Mouse (Mus musculus): ENCODE data around the gene Nabp2.
A peak's percentile ranks its signal among the peaks of the same experiment; 100 is the strongest.

The Nabp2 gene

DNA sequence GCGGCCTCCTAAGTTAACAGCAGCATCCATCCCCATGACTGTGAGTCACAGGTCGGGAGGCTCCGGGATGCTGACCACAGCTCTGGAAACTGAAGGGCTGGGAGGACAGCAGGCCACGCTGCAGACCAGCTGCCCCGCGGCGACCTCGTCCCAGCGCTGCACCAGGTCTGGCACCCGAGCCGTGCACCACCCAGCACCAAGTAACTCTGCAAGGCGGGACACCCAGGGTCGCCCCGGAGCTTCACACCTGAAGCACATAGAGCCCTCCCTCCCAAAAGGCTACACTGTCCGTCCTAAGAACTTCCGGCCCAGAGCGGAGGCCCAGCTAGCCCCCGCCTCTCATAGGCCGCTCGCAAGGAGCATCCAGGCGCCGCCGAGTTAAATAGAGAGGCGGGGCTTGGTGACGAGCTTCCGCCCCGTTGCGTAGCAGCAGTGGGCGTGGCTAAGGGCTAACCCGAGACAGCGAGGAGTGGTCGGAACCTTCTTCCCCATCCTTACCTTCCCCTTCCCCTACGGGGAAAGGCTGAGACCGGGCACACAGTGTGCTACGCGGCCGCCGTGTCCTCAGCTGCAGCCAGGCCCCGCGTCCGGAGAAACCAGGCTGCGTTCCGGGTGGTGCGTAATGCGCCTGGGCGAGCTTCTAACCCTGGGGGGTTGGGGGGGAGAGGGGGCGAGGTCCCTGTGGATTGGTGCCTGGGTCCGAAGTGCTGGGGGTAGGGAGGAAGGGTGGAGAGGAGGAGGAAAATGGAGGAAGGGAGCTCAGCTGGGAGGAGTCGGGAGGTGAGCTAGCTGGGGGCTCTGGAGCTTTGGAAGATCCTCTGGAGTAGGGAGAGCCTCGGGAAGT is at the start of gene Nabp2, which contains the start of gene Rnf41:
Gene Nabp2, minus strand, starts transcription at position 282 of the 844 bp plus-strand sequence.
Gene Rnf41, plus strand, starts transcription at position 447 of the 844 bp plus-strand sequence.
- DNase-seq (ENCODE audit: low read depth, low spot score) = peak; percentile 82

DNA sequence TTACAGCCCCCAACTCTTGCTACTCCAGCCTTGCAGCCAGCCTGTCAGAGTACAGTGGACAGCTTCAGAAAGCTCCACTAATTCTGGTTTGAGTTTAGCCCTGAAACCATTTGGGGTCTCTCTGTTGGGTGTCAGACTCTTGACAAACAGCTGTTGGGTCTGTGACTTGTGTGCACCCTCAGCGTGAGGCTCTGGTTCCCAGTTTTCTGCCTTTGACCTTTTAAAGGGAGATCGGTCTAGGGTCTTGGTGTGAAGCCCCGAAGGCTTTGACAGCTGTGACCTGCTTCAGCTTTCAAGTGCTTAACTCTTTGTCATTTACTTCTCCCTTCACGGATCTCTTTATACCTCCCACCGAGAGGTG is 49.0 kb upstream of the Nabp2 start:
- no peak for DNase-seq (ENCODE audit: low read depth, low spot score)

DNA sequence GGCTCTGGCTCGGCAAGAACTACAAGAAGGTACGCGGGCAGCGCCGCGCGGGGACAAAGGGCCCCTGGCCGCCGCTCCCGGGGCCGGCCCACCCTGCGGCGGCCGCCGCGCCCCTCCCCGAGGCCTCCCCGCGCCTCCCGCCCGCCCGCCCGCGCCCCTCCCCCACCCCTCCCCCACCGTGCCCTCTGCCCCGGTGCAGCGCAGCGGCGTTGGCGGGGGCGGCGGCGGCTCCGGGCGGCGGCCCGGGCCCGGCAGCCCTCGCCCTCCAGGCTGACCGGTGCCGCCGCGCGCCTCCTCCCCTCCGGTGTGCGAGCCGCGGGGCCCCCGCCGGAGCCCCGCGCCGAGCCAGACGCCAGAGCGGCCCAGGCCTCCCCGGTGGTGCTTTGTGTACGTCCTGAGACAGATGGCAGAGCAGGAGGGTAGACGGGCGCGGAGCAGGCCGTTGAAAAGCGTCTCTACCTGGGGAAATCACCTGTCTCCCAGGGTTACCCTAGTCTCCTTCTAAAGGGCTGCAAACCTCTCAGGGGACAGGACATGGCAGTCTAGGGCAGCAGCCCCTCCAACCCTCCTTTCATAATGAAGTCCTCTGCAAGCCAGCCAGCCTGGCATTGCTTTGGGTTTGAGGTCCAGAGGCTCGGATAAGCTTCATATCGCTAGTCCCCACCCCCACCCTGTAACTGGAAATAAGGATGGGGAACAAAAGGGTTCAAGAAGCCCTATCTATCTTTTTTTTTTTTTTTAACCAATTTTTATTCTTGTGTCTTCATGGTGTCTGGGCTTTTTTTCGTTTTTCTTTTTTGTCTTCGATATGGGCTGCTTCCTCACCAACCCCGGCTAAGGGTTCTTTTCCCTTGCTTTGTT is 48.3 kb upstream of the Nabp2 start:
- DNase-seq (ENCODE audit: low read depth, low spot score) = peak; percentile 30

DNA sequence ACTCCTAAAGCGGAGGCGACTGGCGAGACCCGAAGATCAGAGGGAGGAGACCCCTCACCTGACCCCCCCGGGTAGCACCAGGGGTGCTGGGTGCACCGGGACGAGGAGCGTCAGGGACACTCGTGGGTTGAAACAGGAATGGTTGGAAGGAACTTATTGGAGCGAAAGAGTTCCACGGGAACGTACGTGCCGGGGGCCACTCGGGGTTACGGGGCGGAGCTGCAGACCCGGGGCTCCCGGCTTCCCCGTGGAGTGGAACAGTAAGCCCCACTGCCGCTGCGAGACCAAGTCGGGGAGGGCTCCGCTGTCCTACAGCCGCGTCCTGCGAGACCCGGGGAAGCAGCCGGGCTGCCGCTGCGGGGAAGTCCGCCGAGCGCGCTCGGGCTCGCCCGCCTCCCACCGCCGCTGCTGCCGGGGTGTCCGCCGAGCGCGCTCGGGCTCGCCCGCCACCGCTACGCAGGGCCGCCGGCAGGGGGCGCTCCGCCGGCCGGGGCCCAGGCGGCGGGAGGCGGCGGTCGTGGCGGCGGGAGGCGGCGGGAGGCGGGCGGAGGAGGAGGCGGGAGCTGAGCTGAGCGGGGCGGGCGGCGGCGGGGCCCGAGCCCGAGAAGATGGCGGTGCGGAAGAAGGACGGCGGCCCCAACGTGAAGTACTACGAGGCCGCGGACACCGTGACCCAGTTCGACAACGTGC is 47.6 kb upstream of the Nabp2 start, which contains the start of gene Smarcc2:
Gene Smarcc2, plus strand, starts transcription at position 530 of the 690 bp plus-strand sequence.
- peak; percentile 77 for DNase-seq (ENCODE audit: low read depth, low spot score)

DNA sequence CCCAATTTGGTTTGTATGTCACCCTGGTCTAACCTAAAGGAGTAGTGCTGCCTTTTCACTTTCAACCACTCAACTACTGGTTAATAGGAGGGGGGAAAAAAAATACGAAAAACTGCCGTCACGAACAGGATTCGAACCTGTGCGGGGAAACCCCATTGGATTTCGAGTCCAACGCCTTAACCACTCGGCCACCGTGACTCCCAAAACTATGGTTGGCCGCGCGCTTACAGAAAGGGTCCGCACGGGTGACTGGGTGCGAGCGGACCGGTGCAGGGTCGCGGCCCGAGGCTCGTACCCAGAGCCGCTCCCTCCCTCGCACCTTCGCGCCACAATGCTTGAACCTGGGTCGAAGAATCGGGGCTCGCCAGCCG is 47.0 kb upstream of the Nabp2 start:
- DNase-seq (ENCODE audit: low read depth, low spot score) = peak; percentile 72

DNA sequence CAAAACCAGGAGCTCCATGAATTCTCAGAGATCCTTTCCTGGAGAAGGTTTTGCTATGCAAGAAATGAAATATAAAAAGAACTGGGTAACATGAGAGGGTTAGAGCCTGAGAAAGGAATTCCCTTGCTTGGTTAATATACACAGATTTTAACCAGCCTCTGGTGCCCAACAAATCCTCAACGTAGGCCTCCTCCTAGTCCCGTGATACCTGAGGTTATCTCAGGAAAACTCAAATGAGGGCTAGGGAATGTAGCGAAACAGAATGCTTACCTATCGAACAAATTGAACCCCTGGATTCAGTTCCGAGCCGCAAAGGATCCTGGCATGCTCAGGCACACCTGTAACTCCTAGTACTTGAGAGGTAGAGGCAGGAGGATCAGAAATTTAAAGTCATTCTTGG is 46.4 kb upstream of the Nabp2 start:
- DNase-seq (ENCODE audit: low read depth, low spot score) = no peak

DNA sequence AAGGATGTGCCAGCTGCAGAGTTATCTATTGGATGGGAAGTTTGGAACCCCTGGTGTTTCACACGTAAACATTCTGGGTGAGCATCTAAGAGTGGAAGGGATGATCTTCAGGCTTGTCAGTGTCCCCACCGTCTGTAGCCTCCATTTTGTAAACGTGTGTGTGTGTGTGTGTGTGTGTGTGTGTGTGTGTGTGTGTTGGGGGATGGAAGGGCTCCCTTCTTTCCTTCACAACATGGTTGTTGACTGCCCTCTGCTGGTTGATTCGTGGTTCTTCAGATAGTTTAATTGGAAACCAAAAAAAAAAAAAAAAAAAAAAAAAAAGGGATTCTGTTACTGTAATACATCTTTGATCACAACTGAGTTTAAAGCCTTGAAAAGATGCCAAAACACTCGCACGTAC is 44.0 kb upstream of the Nabp2 start:
- DNase-seq (ENCODE audit: low read depth, low spot score) = peak; percentile 62

DNA sequence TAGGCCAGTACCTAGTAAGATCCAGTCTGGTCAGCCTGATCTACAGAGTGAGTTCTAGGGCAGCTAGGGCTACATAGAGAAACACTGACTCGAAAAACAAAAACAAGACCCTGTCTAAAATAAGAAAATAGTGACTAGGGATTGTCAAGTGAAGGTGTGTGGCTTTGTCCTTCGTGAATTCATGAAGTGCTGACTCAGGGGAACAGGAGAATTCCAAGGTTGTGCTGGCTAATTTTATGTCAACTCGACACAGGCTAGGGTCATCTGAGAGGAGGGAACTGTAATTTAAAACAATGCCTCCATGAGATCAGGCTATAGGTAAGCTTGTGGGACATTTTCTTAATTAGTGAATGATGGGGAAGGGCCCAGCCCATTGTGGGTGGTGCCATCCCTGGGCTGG is 43.2 kb upstream of the Nabp2 start:
- no peak for DNase-seq (ENCODE audit: low read depth, low spot score)

DNA sequence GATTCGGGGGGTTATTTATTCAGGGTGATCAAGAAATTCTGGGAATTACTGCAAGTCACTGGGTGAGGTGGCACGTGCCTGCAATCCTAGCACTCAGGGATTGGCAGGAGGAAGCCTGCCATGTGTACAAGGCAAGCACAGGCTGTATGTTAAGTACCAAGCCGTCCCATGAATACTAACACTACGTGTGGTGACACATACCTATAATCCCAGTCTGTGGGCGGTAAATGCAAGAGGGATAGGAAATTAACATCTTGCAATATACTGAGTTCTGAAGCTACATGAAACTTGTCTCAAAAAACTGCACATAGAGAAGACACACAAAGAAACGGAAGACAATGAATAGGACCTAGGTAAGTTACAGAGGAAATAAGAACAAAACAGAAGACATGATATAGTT is 39.7 kb upstream of the Nabp2 start:
- no peak for DNase-seq (ENCODE audit: low read depth, low spot score)

DNA sequence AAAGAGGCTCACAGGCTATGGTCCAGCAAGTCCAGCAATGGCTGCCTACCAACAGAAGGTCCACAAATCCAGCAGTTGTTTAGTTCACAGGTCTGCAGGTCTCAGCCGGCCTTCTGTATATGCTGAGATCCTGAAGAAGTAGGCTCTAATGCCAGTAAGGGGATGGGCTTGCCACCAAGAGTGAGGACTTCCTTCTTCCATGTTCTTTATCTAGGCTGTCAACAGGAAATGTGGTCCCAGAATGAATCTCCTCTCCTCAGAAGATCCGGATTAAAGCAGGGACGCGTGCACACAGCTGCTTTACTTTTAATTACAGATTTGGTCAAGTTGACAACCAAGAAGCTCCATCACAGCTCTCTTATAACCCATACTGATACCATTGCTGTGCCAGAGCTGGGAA is 34.1 kb upstream of the Nabp2 start:
- no peak for DNase-seq (ENCODE audit: low read depth, low spot score)

DNA sequence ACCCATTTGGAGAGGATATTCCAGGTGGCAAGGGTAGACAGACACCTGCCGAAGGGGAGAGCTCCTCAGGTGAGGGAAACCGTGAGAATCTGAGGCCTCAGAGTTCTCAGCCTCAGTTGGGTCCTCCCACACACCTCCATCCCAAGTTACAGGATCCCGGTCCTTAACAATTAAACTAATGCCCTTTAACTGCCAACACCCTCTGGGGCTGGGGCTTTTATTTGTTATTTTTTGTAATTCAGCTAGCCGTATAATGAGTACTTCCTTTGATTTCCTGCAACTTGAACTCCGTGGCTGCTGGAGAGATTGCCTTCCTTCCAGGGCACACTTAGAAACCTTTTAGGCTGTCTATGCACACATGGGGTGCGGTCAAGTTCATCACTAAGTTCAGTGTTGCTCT is 33.1 kb upstream of the Nabp2 start:
- no peak for DNase-seq (ENCODE audit: low read depth, low spot score)

DNA sequence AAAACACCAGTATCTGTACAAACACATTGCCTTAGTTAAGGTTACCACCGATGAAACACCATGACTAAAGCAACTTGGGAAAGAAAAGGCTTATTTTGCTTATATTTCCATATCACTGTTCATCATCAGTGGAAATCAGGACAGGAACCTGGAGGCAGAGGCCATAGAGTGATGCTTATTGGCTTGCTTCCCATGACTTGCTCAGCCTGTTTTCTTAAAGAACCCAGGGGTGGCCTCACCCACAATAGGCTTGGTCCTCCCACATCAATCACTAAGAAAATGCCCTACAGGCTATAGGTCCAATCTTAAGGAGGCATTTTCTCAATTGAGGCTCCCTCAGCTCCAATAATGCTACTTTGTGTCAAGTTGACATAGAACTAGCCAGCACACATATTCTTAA is 31.4 kb upstream of the Nabp2 start:
- DNase-seq (ENCODE audit: low read depth, low spot score) = no peak

DNA sequence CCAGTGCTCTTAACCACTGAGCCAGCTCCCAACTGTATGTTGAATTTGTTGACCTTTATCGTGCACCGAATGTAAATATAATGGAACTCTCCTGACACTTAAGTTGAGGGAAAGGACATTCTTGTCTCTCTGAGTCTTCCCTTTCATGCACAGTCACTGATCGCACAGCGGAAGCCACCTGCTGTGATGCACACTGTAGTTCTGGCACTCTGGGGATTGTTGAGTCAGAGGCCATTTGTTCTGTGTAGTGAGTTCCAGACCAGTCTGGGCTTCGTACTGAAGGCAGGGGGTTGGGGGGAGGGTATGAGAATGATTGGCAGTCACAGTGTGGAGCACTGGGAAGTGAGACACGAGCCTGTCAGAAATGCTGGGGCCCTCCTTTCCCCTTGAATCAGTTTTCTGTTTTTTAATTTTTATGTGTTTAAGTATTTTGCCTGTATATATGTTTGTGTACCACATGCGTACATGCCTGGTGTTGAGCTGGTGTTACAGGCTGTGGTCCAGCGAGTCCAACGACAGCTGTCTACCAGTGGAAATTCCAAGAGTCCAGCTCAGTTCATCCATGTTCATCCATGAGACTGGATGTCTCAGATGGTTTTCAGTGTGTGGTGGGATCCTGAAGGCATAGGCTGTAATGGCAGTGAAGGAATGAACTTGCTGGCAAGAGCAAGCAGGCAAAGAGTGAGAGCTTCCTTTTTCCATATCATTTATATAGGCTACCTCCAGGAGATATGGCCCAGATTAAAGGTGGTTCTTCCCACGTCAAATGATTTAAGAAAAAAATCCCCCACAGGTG is 30.2 kb upstream of the Nabp2 start:
- DNase-seq (ENCODE audit: low read depth, low spot score) = no peak

DNA sequence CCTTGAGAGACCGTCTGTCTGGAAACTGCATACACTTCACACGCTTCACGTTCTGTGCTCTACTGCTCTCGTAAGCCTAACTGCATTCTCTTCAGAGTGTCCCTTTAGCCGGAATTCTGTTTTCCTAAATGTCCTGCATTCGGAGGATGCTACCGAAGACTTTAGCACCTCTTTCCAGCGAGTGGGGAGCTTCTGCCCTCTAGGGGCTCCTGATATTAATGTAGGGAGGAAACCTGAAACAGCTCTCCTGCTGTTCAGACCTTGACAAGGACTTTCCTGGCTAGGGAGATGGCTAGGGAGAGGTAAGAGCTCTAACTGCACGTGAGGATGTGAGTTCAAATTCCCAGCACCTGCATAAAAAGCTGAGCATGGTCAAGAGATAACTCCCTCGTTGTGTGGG is 29.1 kb upstream of the Nabp2 start:
- DNase-seq (ENCODE audit: low read depth, low spot score) = no peak

DNA sequence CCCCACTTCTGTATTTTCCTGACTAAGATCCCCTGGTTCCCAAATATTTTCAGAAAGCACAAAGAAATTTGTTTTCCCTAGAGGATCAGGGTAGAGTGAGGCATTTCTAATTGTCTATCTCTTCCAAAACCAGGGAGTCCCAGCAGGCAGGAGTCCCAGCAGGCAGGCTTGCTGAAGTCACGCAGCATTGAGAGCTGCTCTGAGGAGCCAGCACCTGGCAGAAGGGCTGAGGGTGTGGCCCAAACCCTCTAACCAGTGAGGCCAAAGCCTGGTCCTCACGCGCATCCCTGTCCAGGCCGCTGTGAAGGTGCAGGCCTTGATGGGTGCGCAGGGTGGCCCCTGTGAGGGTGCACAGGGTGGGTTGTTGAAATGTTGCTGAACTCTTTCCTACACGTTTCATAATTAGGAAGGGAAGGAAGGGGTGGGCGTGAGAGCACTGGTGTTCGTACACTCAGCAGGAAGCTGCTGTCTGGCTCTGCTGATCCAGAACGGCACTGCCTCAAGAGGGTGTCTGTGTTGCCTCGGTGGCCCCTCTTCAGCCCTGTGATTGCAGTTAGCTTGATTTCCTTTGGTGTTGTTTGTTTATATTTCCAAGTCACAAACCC is 27.5 kb upstream of the Nabp2 start:
- DNase-seq (ENCODE audit: low read depth, low spot score) = no peak

DNA sequence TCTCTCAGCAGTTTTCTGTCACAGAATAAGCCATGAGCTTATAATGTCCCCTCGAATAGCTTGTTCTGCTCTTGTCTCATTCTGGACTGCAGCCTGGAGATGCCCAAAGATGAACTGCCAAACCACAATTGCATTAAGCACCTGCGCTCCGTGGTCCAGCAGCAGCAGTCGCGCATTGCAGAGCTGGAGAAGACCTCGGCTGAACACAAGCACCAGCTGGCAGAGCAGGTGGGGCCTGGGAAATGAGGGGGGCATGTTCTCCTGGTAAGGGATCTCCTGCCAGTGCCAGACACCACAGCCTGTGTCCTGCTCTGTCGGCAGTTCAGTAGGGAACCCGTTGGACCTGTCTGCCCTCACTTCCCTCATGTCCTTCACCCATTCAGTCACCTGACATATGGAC is 25.1 kb upstream of the Nabp2 start:
- no peak for DNase-seq (ENCODE audit: low read depth, low spot score)

DNA sequence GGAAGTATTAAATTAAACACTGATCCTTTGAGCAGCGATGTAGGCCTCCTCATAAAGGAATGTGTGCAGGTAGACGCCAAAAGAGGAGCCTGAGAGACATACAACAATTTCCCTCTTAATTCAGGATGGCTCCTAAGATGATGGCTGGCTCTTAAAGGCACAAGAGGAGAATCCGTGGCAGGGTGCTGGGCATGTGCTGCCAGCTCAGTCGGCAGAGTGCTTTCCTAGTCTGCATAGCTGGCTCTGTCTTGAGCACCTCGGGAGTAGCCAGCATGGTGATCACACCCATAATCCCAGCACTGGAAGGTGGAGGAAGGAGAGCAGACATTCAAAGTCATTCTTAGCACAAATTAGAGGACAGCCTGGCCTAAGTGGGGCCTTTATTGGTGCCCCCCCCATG is 24.6 kb upstream of the Nabp2 start:
- DNase-seq (ENCODE audit: low read depth, low spot score) = no peak

DNA sequence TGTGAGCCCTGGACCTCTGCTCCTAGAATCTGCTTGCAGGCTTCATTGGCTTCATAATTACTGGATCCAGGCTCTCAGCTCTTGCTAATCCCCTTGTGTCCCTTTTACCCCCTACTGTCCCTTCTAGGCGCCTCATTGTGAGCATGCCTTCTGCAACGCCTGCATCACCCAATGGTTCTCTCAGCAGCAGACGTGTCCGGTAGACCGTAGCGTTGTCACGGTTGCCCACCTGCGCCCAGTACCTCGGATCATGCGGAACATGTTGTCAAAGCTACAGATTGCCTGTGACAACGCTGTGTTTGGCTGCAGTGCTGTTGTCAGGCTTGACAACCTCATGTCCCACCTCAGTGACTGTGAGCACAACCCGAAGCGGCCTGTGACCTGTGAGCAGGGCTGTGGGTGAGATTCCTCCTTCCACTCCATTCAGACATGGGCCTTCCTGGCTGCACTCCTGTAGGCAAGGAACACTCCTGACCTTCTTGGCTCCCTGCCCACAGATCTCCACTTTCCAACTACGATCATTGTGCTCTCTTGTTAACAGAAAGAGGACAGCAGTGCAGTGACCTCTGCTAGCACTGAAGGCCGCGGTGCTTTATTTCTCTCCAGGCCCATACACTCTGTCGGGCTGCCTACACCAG is 24.0 kb upstream of the Nabp2 start:
- no peak for DNase-seq (ENCODE audit: low read depth, low spot score)

DNA sequence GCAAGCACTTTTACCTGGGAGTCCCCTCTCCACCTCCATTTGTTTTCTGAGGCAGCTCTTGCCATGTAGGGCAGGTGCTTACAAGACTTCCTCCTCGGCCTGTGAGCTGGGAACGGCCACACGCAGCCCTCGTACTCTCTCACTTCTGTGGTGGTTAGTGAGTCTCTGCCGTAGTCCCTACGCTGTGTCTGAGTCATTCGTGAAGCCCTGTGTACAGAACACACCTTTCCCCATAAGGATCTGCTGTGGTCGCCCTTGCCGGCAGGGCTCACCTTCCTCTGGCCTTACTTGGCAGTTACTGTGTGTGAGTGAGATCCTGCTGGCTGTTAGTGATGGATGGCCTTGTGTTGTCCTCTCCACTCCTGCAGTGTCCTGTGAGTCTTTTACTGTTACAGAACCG is 23.4 kb upstream of the Nabp2 start:
- no peak for DNase-seq (ENCODE audit: low read depth, low spot score)

DNA sequence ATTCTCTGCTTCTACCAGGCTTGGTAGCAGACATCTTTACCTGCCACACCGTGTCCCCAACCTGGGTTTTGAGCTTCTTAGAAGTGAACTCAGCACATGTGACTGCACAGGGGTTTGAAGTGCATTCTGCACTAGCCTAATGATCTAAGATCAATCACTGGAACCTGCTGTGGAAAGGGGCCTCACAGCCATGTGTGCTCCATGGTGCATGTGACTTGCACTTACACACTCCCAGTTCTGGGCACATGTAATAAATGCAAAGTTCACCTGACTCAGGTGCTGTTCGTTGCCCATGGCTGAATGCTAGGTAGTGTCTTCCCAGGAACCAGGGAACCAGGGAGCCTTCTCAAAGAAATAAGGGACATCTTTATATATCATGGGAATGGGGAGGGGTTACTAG is 22.1 kb upstream of the Nabp2 start:
- DNase-seq (ENCODE audit: low read depth, low spot score) = no peak

DNA sequence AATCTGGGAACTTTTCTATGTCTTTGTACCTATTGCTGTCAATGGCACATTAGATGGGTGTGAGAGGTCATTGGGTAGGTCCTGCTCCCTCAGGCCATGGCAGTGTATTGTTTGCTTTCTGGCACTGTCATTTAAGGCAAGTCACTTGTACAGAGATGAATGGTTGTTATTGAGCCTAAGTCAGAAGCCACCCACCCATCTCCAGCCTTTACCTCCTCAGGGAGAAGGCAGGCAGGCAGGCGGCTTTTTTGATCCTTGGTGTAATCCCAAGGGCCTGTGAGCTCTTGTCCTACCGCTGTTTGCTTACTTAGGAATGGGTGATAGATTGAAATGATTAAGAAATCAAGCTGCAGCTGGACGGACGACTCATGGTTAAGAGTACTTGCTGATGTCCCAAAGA is 18.2 kb upstream of the Nabp2 start:
- DNase-seq (ENCODE audit: low read depth, low spot score) = no peak

All from c-Kit-negative CD71-positive TER-119-positive erythroid progenitor cells, embryonic 14.5 days (primary cell).